Mouse (Mus musculus) small intestine, adult 2 months (tissue): ENCODE measurements around the gene Foxc2. TPM values are rescaled to one million over a fixed set of nuclear protein-coding genes. Genes with fewer than 3 reads are reported as not detected.

Source experiments
- H3K27ac ChIP-seq: fragments of 200-500 bp; 2 replicates; pipeline ENCODE4 v1.5.1; 2012; ENCODE audit warnings: low read depth, low read length, control low read depth, inconsistent platforms; ENCODE audit not compliant: insufficient read depth
- H3K27me3 ChIP-seq: fragments of 200-500 bp; 2 replicates; pipeline ENCODE4 v1.6.1; 2012; ENCODE audit warnings: mild to moderate bottlenecking, moderate library complexity, low read length, inconsistent platforms; ENCODE audit not compliant: control insufficient read depth, insufficient read depth
- H3K36me3 ChIP-seq: fragments of 200-500 bp; 2 replicates; pipeline ENCODE4 v1.6.1; 2012; ENCODE audit warnings: mild to moderate bottlenecking, low read length, control low read depth, inconsistent platforms; ENCODE audit not compliant: control insufficient read depth, insufficient read depth
- H3K4me1 ChIP-seq: fragments of 200-500 bp; 2 replicates; pipeline ENCODE4 v1.6.1; 2012; ENCODE audit warnings: low read length, inconsistent platforms, mixed read lengths; ENCODE audit not compliant: control insufficient read depth, insufficient read depth, insufficient read length
- H3K4me3 ChIP-seq: fragments of 200-500 bp; 2 replicates; pipeline ENCODE4 v1.5.1; 2012; ENCODE audit warnings: low read depth, mild to moderate bottlenecking, control low read depth, inconsistent platforms, low read length, moderate library complexity
- CTCF ChIP-seq: fragments of 200-500 bp; IDR thresholded peaks from 2 replicates; pipeline ENCODE4 v1.5.1; 2012; ENCODE audit warnings: low read depth, mild to moderate bottlenecking, control low read depth, inconsistent platforms, low read length, moderate library complexity, mixed read lengths; ENCODE audit not compliant: insufficient replicate concordance, insufficient read length; ENCODE audit errors: extremely low read depth
- POLR2A ChIP-seq: fragments of 200-500 bp; IDR thresholded peaks from 2 replicates; pipeline ENCODE4 v1.6.1; 2012; ENCODE audit warnings: low read depth, mild to moderate bottlenecking, control low read depth, inconsistent platforms, low read length, moderate library complexity
- WGBS: fragments of 180-500 bp; shearing (Covaris S2); methylation state at CpG from one replicate; pipeline ENCODE4 v1.1.7; 2018; 5-methylcytosine and 5-hydroxymethylcytosine counted together
- polyA plus RNA-seq: library from polyadenylated mRNA; depleted of rRNA; stranded (reverse); fragments of >200 nt; gene quantifications from 2 replicates; pipeline ENCODE4 v1.2.3, GENCODE M21; 2012

The Foxc2 gene
- polyA plus RNA-seq, 1 experiment = 0.53 TPM

DNA sequence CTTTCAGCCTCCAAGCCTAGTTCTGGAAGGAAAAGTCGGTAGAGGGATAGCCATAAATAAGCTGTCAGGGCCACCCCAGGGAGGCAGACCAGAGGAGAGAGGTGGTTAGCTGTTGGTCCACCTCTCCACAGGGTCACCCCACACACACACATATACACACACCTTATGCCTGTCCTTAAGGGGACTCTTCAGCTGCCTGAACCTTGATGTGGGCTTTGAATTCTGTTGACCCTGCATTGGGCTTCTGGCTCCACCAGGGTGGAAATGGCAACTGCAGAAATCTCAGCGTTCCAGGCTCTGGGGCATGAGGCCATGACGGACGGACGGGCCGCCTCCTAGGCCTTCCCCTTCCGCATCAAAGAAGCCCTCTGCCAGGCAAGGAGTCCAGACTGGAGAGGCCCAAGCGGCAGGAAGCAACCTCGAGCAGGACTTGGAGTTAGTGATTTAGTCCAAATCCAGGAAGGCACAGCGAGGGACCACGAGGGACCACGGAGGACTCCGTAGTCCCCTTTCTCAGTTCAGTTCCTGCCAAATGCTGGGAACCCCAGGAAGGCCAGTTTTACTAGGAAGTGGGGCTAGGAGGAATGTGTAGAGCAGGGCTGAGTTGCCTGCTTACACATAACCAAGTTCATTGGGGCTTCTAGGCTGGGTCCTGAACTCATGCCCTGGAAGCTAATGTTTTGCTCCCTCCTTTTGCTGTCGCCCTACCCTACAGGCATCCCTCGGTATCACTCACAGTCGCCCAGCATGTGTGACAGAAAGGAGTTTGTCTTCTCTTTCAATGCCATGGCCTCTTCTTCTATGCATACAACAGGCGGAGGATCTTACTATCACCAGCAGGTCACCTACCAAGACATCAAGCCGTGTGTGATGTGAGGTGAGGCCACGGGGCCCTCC is 29.7 kb upstream of the Foxc2 start:
- H3K27me3 ChIP-seq = peaks cover 62% of the 10 kb centered on the region
- no peaks in the 10 kb centered on the region; the same call in 1 of the 2 replicates for H3K36me3 ChIP-seq
- no peak for TF ChIP-seq CTCF
- TF ChIP-seq POLR2A = no peak
- peak overlapping the region; percentile 66 for H3K4me3 ChIP-seq
- 40% methylated on average over 19 of the region's 19 CpGs for WGBS
- H3K27ac ChIP-seq = peak overlapping the region; percentile 44
- peaks cover 3% of the 10 kb centered on the region; the same call in 1 of the 2 replicates for H3K4me1 ChIP-seq

GRCm38 (mm10) chr8:121088281-121088680 is 27.7 kb upstream of the Foxc2 start:
- 21% methylated on average over 8 of the region's 8 CpGs for WGBS
- H3K36me3 ChIP-seq = no peaks in the 10 kb centered on the region; the same call in 1 of the 2 replicates
- H3K4me3 ChIP-seq = peak overlapping the region; percentile 47; the same call in 1 of the 2 replicates
- H3K27me3 ChIP-seq = peaks cover 54% of the 10 kb centered on the region
- peaks cover 2% of the 10 kb centered on the region for H3K4me1 ChIP-seq
- no peak for TF ChIP-seq POLR2A
- no peak for TF ChIP-seq CTCF
- H3K27ac ChIP-seq = peak overlapping the region; percentile 66

- 11% methylated on average over 40 of the region's 40 CpGs for WGBS
- Histone ChIP-seq H3K27me3 (peaks cover 47% of the 10 kb centered on the region), H3K4me3 (peak overlapping the region; percentile 47), H3K36me3 (no peaks in the 10 kb centered on the region; the same call in 1 of the 2 replicates), H3K4me1 (peaks cover 2% of the 10 kb centered on the region), H3K27ac (peak overlapping the region; percentile 66)
- TF ChIP-seq CTCF (no peak), POLR2A (no peak)
Observed at GRCm38 (mm10) chr8:121088871-121089630, 26.9 kb upstream of the Foxc2 start.

DNA sequence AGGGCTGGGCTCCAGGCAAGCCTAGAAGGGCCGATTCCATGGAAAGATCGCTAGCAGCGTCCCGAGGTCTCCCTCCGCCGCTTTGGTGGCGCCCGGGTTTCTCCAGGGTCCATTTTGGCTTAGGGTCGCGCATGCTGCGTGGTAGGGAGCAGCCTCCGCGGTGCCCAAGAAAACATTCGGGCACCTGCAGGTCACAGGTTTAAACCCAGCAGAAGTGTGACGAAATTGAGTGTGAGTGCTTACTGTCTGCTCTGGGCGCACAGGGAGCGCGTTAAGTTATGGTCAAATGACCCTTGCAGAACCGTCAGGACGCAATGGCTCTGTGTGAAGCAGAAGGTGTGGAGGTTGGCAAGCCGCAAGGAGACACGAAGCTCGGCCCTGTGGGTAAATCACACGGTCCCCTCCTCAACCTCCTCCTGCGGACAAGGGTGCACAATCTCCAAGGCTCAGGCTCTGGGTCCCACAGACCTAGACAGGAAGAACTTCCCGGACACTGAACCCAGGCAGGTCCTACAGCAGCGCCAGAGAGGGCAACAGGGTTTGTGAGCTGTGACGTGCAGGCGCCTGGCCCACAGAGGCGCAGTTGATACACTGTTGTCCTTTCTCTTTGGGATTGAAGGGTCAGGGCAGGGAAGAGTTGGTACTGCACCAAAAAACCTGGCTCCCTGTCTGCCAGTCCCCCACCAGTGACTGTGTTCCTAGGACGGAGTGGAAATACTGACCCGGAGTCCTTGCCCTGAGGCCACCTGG is 26.2 kb upstream of the Foxc2 start:
- Histone ChIP-seq H3K36me3 (no peaks in the 10 kb centered on the region; the same call in 1 of the 2 replicates), H3K4me3 (peak overlapping the region; percentile 47), H3K27me3 (peaks cover 40% of the 10 kb centered on the region), H3K27ac (peak overlapping the region; percentile 66), H3K4me1 (peaks cover 2% of the 10 kb centered on the region)
- no peak for TF ChIP-seq POLR2A
- TF ChIP-seq CTCF = no peak
- WGBS = 9% methylated on average over 32 of the region's 32 CpGs

- H3K36me3 ChIP-seq = no peaks in the 10 kb centered on the region; the same call in 1 of the 2 replicates
- no peak overlapping the region for H3K4me3 ChIP-seq
- H3K4me1 ChIP-seq = peaks cover 2% of the 10 kb centered on the region
- no peak for TF ChIP-seq POLR2A
- TF ChIP-seq CTCF = peak; percentile 19; the same call in 1 of the 2 replicates
- 4% methylated on average over 1 of the region's 1 CpGs for WGBS
- H3K27ac ChIP-seq = peak overlapping the region; percentile 21; the same call in 1 of the 2 replicates
- H3K27me3 ChIP-seq = peaks cover 36% of the 10 kb centered on the region
Observed at GRCm38 (mm10) chr8:121090716-121091115, 25.3 kb upstream of the Foxc2 start.

DNA sequence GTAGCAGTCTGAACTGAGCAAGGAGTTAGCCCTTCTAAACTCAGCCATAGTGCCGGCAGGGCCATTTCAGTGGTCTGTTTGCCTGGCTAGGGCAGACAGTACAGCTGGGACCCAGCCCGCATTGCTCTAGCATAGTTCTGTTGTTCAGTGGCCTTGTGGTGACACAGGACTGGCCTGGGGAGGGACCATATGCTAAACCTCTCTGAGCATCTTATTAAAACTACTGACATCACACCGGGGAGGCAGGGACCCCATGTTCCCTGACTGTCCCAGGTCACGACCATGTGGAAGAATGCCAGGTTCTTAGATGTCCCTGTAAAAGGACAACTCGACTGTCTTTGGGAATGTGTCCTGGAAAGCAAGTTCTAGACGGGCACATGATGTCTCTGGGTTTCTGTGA is 23.8 kb upstream of the Foxc2 start:
- TF ChIP-seq CTCF (no peak), POLR2A (no peak)
- 21% methylated on average over 6 of the region's 6 CpGs for WGBS
- Histone ChIP-seq H3K36me3 (no peaks in the 10 kb centered on the region; the same call in 1 of the 2 replicates), H3K4me1 (peaks cover 2% of the 10 kb centered on the region), H3K4me3 (no peak overlapping the region), H3K27ac (no peak overlapping the region), H3K27me3 (peaks cover 32% of the 10 kb centered on the region)

- 2% methylated on average over 16 of the region's 16 CpGs for WGBS
- peaks cover 3% of the 10 kb centered on the region; the same call in 1 of the 2 replicates for H3K36me3 ChIP-seq
- H3K27ac ChIP-seq = no peak overlapping the region
- no peak for TF ChIP-seq POLR2A
- TF ChIP-seq CTCF = peak; percentile 94
- peaks cover 32% of the 10 kb centered on the region for H3K27me3 ChIP-seq
- peaks cover 2% of the 10 kb centered on the region for H3K4me1 ChIP-seq
- no peak overlapping the region; the same call in 1 of the 2 replicates for H3K4me3 ChIP-seq
Observed at GRCm38 (mm10) chr8:121092627-121093026, 23.3 kb upstream of the Foxc2 start.
